Mouse (Mus musculus) frontal cortex, adult 2 months (tissue): ENCODE measurements around the gene Calhm5. TPM values are rescaled to one million over a fixed set of nuclear protein-coding genes. Genes with fewer than 3 reads are reported as not detected.

Experiments
- DNase-seq, 2 experiments: peaks; one replicate each; pipeline ENCODE4 v3.0.0; 2022; ENCODE audit warnings: low spot score in 1 of 2; ENCODE audit errors: extremely low spot score in 1 of 2
- polyA plus RNA-seq: library from polyadenylated mRNA; depleted of rRNA; stranded (reverse); fragments of >200 nt; gene quantifications from 2 replicates; pipeline ENCODE4 v1.2.3, GENCODE M21; 2012; rRNA removed

Calhm5 gene
- polyA plus RNA-seq, 1 experiment = 1.8 TPM

DNA sequence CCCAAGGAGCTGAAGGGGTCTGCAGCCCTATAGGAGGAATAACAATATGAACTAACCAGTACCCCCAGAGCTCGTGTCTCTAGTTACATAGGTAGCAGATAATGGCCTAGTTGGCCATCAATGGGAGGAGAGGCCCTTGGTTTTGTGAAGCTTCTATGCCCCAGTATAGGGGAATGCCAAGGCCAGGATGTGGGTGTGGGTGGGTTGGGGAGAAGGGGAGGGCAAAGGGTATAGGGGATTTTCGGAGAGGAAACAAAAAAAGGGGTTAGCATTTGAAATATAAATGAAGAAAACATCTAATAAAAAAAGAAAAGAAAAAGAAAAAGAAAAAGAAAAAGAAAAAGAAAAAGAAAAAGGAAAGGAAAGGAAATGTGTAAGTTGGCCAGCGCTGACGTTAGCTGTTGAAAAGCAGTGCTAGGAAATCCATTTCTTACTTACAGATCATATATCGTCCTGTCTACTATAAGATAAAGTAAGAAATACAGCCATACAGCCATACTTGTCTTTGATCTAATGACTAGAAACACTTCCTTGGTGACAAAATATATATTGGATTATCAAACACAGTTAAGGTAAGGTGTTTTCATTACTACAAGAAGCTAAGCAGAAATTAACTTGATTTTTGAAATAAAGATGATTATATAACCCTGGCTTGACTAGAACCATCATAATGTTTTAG, 21.7 kb downstream of the Calhm5 start:
- DNase-seq = no peak

DNA sequence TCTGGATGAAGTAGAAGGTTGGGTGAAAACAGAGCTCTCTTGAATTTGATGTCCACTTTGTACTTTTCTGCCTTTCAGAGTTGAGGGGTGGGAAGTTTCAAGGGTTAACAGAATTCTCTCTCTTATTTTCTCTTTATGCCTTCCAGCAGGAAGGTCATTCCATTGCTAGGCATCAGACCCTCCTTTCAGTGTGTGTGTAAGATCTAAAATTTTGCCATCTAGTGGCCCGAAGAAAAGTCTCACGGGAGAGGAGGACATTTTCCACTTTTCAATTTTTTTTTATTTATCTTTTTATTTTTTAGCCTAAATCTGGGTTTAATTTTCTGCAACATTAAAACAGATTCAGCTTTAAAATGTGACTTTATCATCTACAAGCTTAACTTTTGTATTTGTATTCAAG, 24.7 kb downstream of the Calhm5 start:
- DNase-seq = no peak

DNA sequence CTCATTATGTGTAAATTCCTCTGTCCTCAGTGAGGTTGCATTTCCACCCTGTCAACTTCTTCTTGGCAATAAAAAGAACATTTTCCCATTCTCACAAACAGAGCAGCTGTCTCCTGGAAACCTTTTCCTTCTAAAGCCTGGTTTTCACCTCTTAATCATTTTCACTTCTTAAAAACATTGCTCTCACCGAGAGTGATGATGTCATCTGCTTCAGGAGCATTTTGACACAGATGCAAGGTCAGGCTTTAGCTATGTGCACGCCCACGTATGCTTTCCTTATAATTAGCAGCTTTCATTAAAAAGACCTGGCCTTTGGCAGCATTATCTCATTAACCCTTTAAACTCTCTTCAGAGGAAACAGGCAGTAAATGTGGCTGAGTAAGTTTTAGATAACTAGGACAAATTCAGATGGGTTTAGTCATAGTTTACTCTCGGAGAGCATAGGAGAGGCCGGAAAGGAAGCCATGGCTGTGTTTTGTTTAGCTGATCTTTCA, 25.3 kb downstream of the Calhm5 start:
- DNase-seq = no peak

DNA sequence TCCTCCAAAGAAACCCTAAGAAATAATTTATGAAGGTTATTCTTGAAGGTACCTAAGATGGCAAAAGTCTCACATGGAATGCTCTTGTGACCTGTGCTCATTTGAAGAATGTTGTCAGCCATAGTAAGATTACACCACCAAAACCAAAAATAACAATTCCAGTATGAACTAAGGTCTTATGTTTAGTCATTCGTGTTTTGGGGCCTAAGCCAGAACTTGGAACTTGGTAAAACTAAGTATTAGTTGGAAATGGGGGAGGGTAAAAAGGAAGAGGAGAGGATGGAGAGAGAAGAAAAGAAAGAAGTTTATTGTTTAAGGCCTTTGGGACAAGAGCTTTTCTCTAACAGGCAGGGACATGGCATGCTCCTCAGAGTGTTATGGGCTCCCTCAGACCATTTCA, 26.7 kb downstream of the Calhm5 start:
- no peak for DNase-seq

DNA sequence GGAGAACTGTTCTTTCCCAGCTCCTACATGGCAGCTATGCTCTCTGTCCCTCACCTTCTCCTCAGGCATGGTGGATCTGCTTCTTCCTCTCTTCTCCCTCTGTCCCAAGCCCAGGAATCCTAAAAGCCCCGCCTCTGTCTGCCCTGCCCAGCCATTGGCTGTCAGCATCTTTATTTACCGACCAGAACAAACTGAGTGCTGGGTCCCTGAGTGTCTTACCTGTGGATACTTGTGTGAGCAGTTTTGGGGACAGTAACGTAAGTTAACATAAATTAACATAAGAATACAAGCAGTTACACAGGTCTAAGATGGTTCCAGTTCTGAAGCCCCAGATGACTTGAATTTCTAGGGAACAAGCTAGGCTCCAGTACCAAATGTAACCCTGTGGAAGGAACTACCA, 29.7 kb downstream of the Calhm5 start:
- no peak for DNase-seq

DNA sequence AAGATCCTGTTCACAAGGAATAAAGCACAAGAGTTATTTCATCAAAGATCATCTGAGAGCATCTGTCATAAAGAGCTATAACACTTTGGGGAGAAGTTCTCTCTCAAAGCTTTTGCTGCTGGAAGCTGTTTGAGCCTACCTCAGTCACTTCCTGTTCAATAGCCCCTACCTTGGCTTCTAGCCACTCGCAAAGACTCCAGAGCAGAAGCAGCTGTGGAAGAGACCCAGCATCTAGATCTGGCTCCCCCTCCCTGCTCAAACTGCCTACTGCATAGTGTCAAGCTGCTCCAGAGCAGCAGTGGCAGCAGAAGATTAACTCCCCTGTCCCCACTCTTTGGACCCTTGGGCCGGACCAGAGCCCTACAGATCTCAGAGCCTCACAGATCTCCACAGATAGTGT, 42.3 kb downstream of the Calhm5 start:
- DNase-seq = no peak

DNA sequence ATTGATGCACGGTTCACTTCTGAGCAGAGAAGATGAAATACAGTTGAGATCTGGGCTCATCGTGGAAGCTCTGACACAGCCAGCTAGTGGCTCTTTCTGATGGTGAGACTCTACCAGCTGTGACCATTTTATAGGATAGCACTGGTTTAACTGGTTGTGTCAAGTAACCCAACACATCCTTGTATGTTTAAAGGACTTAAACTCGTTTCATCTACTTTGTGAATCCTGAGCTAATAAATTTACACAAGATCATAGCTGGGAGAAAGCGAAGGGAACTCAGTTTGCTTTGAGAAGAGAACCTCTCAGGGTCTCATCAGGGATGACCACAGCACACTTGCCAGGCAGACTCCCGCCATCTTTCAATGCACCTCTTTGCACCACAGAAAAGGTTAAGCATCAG, 52.1 kb downstream of the Calhm5 start, which contains the start of gene Calhm4:
Gene Calhm4, minus strand, starts transcription at position 101 of the 400 bp plus-strand sequence.
- no peak for DNase-seq

Other genes with a start within 250 kb of the Calhm5 start
- gene Sult3a1, start 238.8 kb downstream of the Calhm5 start, polyA plus RNA-seq = not detected in 2 replicates
- 0.57 and 0.82 TPM in 2 replicates for gene Rsph4a, start 191.4 kb downstream of the Calhm5 start, polyA plus RNA-seq
- 6.8 and 8.3 TPM in 2 replicates for gene Zup1, start 145.2 kb downstream of the Calhm5 start, polyA plus RNA-seq
- gene Rwdd1, start 76.9 kb downstream of the Calhm5 start, polyA plus RNA-seq = 60.9 and 78.0 TPM in 2 replicates
- gene Trappc3l, start 58.9 kb downstream of the Calhm5 start, polyA plus RNA-seq = not detected in 2 replicates
- gene Calhm4, start 52.2 kb downstream of the Calhm5 start, polyA plus RNA-seq = not detected in 2 replicates
- gene Calhm6, start 31.5 kb upstream of the Calhm5 start, polyA plus RNA-seq = 0.44 and 0.50 TPM in 2 replicates
- 3.6 and 3.8 TPM in 2 replicates for gene Dse, start 111.2 kb upstream of the Calhm5 start, polyA plus RNA-seq
- gene Tspyl1, start 185.7 kb upstream of the Calhm5 start, polyA plus RNA-seq = 103 and 105 TPM in 2 replicates
- gene Tspyl4, start 200.9 kb upstream of the Calhm5 start, polyA plus RNA-seq = 289 and 295 TPM in 2 replicates